Mouse (Mus musculus): ENCODE results near the gene 4930595D18Rik.

DNA sequence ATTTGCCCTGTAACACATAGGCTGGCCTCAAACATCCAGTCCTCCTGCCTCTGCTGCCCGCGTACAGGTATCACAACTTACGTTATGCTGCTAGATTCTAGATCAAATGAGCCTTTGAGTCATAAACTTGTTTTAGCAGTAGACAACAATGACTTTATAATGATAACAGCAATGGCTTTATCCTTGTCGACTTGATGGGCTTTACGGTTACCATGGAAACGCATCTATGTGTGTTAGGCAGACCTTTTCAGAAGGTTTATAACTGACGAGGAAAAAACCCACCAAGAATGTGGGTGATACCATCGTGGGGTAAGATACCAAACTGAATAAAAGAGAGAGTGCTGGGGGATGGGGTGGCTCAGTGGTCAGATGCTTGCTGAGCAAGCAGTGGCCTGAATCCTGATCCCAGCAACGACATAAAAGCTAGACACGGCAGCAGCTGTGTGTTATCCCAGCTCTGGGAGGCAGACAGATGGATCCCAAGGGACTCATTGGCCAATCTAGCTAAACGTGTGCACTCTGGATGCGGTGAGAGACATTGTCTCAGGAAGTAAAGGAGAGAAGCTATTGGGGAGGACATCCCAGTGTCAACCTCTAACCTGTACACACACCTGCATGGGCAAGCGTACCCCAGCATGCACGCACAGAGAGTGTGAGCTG, 59.6 kb downstream of the 4930595D18Rik start:
- TF ChIP-seq POLR2A (IDR thresholded peaks at IDR 0.05; ENCODE audit: borderline replicate concordance, low read depth, low read length) (no peak), CTCF (IDR thresholded peaks at IDR 0.05; ENCODE audit: low read depth, low read length) (no peak)

All from bone marrow macrophage, adult 2 months (primary cell).